ENCODE assay signal across 9 mouse cellular contexts in genomic region chr19:5822174-5822833, GRCm38 (mm10). TPM values are rescaled to one million over a fixed set of nuclear protein-coding genes. Genes with fewer than 3 reads are reported as not detected.
A peak's percentile ranks its signal among the peaks of the same experiment; 100 is the strongest.
DNase-seq lines count a peak whose midpoint lies in the region; ATAC-seq and TF ChIP-seq lines count a peak whose summit lies in the region.
"Had no signal": no experiment of that assay in that cellular context is flagged by ENCODE, and none has a peak within 500 bp of the region (broad histone marks: within the 10 kb centered on the region; RNA-seq: fewer than 3 reads in every experiment).

No protein-coding gene starts in this region.

- H3K4me2 ChIP-seq in liver, embryonic 12.5 days, result no peak overlapping the region
- H3K4me2 ChIP-seq in liver, postnatal 0 days (ENCODE audit: low read depth, low read length), result no peak overlapping the region
- H3K4me2 ChIP-seq in embryonic facial prominence, embryonic 14.5 days (ENCODE audit: low read depth, low read length), result no peak overlapping the region
- H3K4me2 ChIP-seq in intestine, embryonic 16.5 days (ENCODE audit: low read depth, low read length), result no peak overlapping the region

- 0 out of 2 replicates have a peak overlapping the region, but pooled peaks have one; percentile 7 for H3K9ac ChIP-seq in liver, embryonic 12.5 days
- H3K9ac ChIP-seq in liver, postnatal 0 days (replicated peaks), result no peak overlapping the region
- H3K9ac ChIP-seq in embryonic facial prominence, embryonic 14.5 days (ENCODE audit: low read depth, low read length), result no peak overlapping the region
- 0 out of 2 replicates have a peak overlapping the region, but pooled peaks have one; percentile 0 for H3K9ac ChIP-seq in intestine, embryonic 16.5 days (ENCODE audit: low read depth, low read length)

- DNase-seq in cerebellum, adult 18-20 months, result peak; percentile 59 to 60
- DNase-seq in liver, postnatal 0 days, result no peak
- DNase-seq in embryonic facial prominence, embryonic 14.5 days (ENCODE audit: low spot score), result peak; percentile 54
- no peak for DNase-seq in T-cell, adult 2 months (ENCODE audit: low spot score)
- DNase-seq in spleen, adult 12 weeks (ENCODE audit: low spot score), result no peak

- 67% methylated on average over 12 of the region's 12 CpGs for WGBS in liver, embryonic 12.5 days (ENCODE audit: insufficient replicate concordance)
- WGBS in liver, postnatal 0 days (ENCODE audit: insufficient replicate concordance), result 71% methylated on average over 12 of the region's 12 CpGs
- WGBS in embryonic facial prominence, embryonic 14.5 days, result 19% methylated on average over 12 of the region's 12 CpGs
- 50% methylated on average over 12 of the region's 12 CpGs for WGBS in intestine, embryonic 16.5 days

- peaks cover 67% of the 10 kb centered on the region for H3K4me1 ChIP-seq in liver, embryonic 12.5 days
- peaks cover 43% of the 10 kb centered on the region for H3K4me1 ChIP-seq in liver, postnatal 0 days (ENCODE audit: insufficient read depth)
- peaks cover 42% of the 10 kb centered on the region for H3K4me1 ChIP-seq in embryonic facial prominence, embryonic 14.5 days (ENCODE audit: control insufficient read depth, insufficient read depth, low read length)
- peaks cover 41% of the 10 kb centered on the region for H3K4me1 ChIP-seq in intestine, embryonic 16.5 days (ENCODE audit: control insufficient read depth, insufficient read depth, low read length)

- no peak for ATAC-seq in cerebellum, adult (ENCODE audit: insufficient number of reproducible peaks, low FRiP score, low TSS enrichment)
- ATAC-seq in liver, embryonic 12.5 days, result no peak
- no peak for ATAC-seq in liver, postnatal 0 days
- no peak for ATAC-seq in embryonic facial prominence, embryonic 14.5 days (ENCODE audit: low read depth)
- ATAC-seq in intestine, embryonic 16.5 days, result no peak

- H3K27ac ChIP-seq in liver, embryonic 12.5 days, result peak overlapping the region; percentile 24; the same call in 1 of the 2 replicates
- H3K27ac ChIP-seq in liver, postnatal 0 days (ENCODE audit: low read depth), result no peak overlapping the region
- peak overlapping the region; percentile 17; the same call in 1 of the 2 replicates for H3K27ac ChIP-seq in embryonic facial prominence, embryonic 14.5 days (replicated peaks; ENCODE audit: low read depth, low read length)
- H3K27ac ChIP-seq in intestine, embryonic 16.5 days (ENCODE audit: low read length), result peak overlapping the region; percentile 27; the same call in 1 of the 2 replicates

- H3K9me3 ChIP-seq in liver, embryonic 12.5 days (replicated peaks), result no peaks in the 10 kb centered on the region
- H3K9me3 ChIP-seq in liver, postnatal 0 days (ENCODE audit: low read length), result no peaks in the 10 kb centered on the region
- H3K9me3 ChIP-seq in embryonic facial prominence, embryonic 14.5 days (ENCODE audit: control insufficient read depth, low read length), result no peaks in the 10 kb centered on the region
- H3K9me3 ChIP-seq in intestine, embryonic 16.5 days (ENCODE audit: control insufficient read depth, low read length), result no peaks in the 10 kb centered on the region

- H3K4me3 ChIP-seq in liver, embryonic 12.5 days, result no peak overlapping the region
- H3K4me3 ChIP-seq in liver, postnatal 0 days (ENCODE audit: low read depth, low read length), result no peak overlapping the region
- no peak overlapping the region for H3K4me3 ChIP-seq in embryonic facial prominence, embryonic 14.5 days (ENCODE audit: low read depth, low read length)
- H3K4me3 ChIP-seq in intestine, embryonic 16.5 days (ENCODE audit: low read length), result no peak overlapping the region

- TF ChIP-seq EP300 in liver, postnatal 0 days (IDR thresholded peaks at IDR 0.05; ENCODE audit: low read depth), result no peak

- TF ChIP-seq CTCF in liver, postnatal 0 days (IDR thresholded peaks at IDR 0.05; ENCODE audit: low read depth), result no peak

- no peaks in the 10 kb centered on the region for H3K27me3 ChIP-seq in liver, embryonic 12.5 days (replicated peaks)
- no peaks in the 10 kb centered on the region for H3K27me3 ChIP-seq in liver, postnatal 0 days (ENCODE audit: insufficient read depth, low read length)
- H3K27me3 ChIP-seq in embryonic facial prominence, embryonic 14.5 days (replicated peaks; ENCODE audit: control insufficient read depth, insufficient read depth, low read length), result no peaks in the 10 kb centered on the region
- H3K27me3 ChIP-seq in intestine, embryonic 16.5 days (replicated peaks; ENCODE audit: control insufficient read depth, insufficient read depth, low read length), result no peaks in the 10 kb centered on the region

- H3K36me3 ChIP-seq in liver, embryonic 12.5 days, result peaks cover 4% of the 10 kb centered on the region
- H3K36me3 ChIP-seq in liver, postnatal 0 days (replicated peaks; ENCODE audit: insufficient read depth, low read length), result peaks cover 19% of the 10 kb centered on the region
- 0 out of 2 replicates have a peak, but pooled peaks cover 3% of the 10 kb centered on the region for H3K36me3 ChIP-seq in embryonic facial prominence, embryonic 14.5 days (ENCODE audit: control insufficient read depth, insufficient read depth, low read length)
- H3K36me3 ChIP-seq in intestine, embryonic 16.5 days (ENCODE audit: control insufficient read depth, insufficient read depth, low read length), result no peaks in the 10 kb centered on the region

RNA-seq across cellular contexts. Expression of gene Scyl1, which starts 51.1 kb away (rescaled TPM):
- 38.3 and 39.7 TPM in 2 replicates for polyA plus RNA-seq in liver, embryonic 12.5 days (2016; fragmentation: Nextera tagmentation; extraction: Ambion mirVana)
- polyA plus RNA-seq in liver, postnatal 0 days (2015; fragmentation: Nextera tagmentation; extraction: Ambion mirVana), result 16.9 and 17.0 TPM in 2 replicates
- 78.3 and 79.8 TPM in 2 replicates for polyA plus RNA-seq in embryonic facial prominence, embryonic 14.5 days (2014; fragmentation: Nextera tagmentation; extraction: Ambion mirVana)
- 58.9 and 64.3 TPM in 2 replicates for polyA plus RNA-seq in intestine, embryonic 16.5 days (2015; fragmentation: Nextera tagmentation; extraction: Ambion mirVana)

RNA-seq across cellular contexts. Expression of gene Frmd8, which starts 52.8 kb away (rescaled TPM):
- 22.1 and 24.2 TPM in 2 replicates for polyA plus RNA-seq in liver, embryonic 12.5 days (2016; fragmentation: Nextera tagmentation; extraction: Ambion mirVana)
- polyA plus RNA-seq in liver, postnatal 0 days (2015; fragmentation: Nextera tagmentation; extraction: Ambion mirVana), result 8.5 and 9.0 TPM in 2 replicates
- 20.6 and 25.8 TPM in 2 replicates for polyA plus RNA-seq in embryonic facial prominence, embryonic 14.5 days (2014; fragmentation: Nextera tagmentation; extraction: Ambion mirVana)
- polyA plus RNA-seq in intestine, embryonic 16.5 days (2015; fragmentation: Nextera tagmentation; extraction: Ambion mirVana), result 31.1 and 31.7 TPM in 2 replicates

RNA-seq across cellular contexts. Expression of gene Slc25a45, which starts 55.3 kb away (rescaled TPM):
- polyA plus RNA-seq in liver, embryonic 12.5 days (2016; fragmentation: Nextera tagmentation; extraction: Ambion mirVana), result 7.5 and 7.7 TPM in 2 replicates
- 8.4 and 9.1 TPM in 2 replicates for polyA plus RNA-seq in liver, postnatal 0 days (2015; fragmentation: Nextera tagmentation; extraction: Ambion mirVana)
- polyA plus RNA-seq in embryonic facial prominence, embryonic 14.5 days (2014; fragmentation: Nextera tagmentation; extraction: Ambion mirVana), result 2.8 and 3.0 TPM in 2 replicates
- 3.4 and 4.1 TPM in 2 replicates for polyA plus RNA-seq in intestine, embryonic 16.5 days (2015; fragmentation: Nextera tagmentation; extraction: Ambion mirVana)
- polyA plus RNA-seq: erythroblast, embryonic 14.5 days had no signal

Comparison
In these comparisons a context has a peak if more than half of its experiments do, and no peak if none do; other contexts are left out.
1. H3K9ac ChIP-seq: peak in liver, embryonic 12.5 days (single experiment) and intestine, embryonic 16.5 days (single experiment); none in liver, postnatal 0 days (single experiment) and embryonic facial prominence, embryonic 14.5 days (single experiment).
2. DNase-seq: peak in cerebellum, adult 18-20 months (2 of 2) and embryonic facial prominence, embryonic 14.5 days (single experiment); none in liver, postnatal 0 days (single experiment), T-cell, adult 2 months (single experiment) and spleen, adult 12 weeks (single experiment).